In genomic region chr8:70558983-70559382, GRCm38 (mm10) we compare ENCODE assay signal across 14 mouse cellular contexts. TPM values are rescaled to one million over a fixed set of nuclear protein-coding genes. Genes with fewer than 3 reads are reported as not detected.
A peak's percentile ranks its signal among the peaks of the same experiment; 100 is the strongest.
DNase-seq lines count a peak whose midpoint lies in the region; ATAC-seq and TF ChIP-seq lines count a peak whose summit lies in the region.
"Had no signal": no experiment of that assay in that cellular context is flagged by ENCODE, and none has a peak within 500 bp of the region (broad histone marks: within the 10 kb centered on the region; RNA-seq: fewer than 3 reads in every experiment).

No protein-coding gene starts in this region.

- ATAC-seq in lung, embryonic 14.5 days (ENCODE audit: insufficient read depth): no peak
- ATAC-seq in liver, postnatal 0 days: no peak

- peak; percentile 54 for TF ChIP-seq CTCF in heart, adult 2 months (IDR thresholded peaks at IDR 0.05)
- peak; percentile 44 for TF ChIP-seq CTCF in lung, embryonic 14.5 days (IDR thresholded peaks at IDR 0.05; ENCODE audit: low read depth)
- peak; percentile 6; the same call in 1 of the 2 replicates for TF ChIP-seq CTCF in E14TG2a.4 (conservative IDR thresholded peaks at IDR 0.05; ENCODE audit: low read length)
- TF ChIP-seq CTCF in liver, postnatal 0 days (IDR thresholded peaks at IDR 0.05; ENCODE audit: low read depth): peak; percentile 53

- intact Hi-C loops in heart, adult 2 months (cut with DNase I): no loop called here

- no peaks in the 10 kb centered on the region; the same call in none of the 2 replicates for H3K79me2 ChIP-seq in heart, adult 2 months (replicated peaks; ENCODE audit: control insufficient read depth, insufficient read depth, low read length)

- WGBS in heart, adult 2 months: 74% methylated on average over 3 of the region's 3 CpGs
- 77% methylated on average over 3 of the region's 3 CpGs for WGBS in lung, embryonic 14.5 days
- 69% methylated on average over 3 of the region's 3 CpGs for WGBS in liver, postnatal 0 days (ENCODE audit: insufficient replicate concordance)

- H3K27me3 ChIP-seq in heart, adult 2 months (ENCODE audit: control insufficient read depth, insufficient read depth, low read length): no peaks in the 10 kb centered on the region
- H3K27me3 ChIP-seq in lung, embryonic 14.5 days (ENCODE audit: insufficient read depth, low read length): no peaks in the 10 kb centered on the region
- H3K27me3 ChIP-seq in E14TG2a.4 (ENCODE audit: insufficient read depth, low read length): no peaks in the 10 kb centered on the region
- no peaks in the 10 kb centered on the region for H3K27me3 ChIP-seq in liver, postnatal 0 days (ENCODE audit: insufficient read depth, low read length)
- H3K27me3 ChIP-seq: embryonic facial prominence, embryonic 12.5 days; forebrain, embryonic 12.5 days; limb, embryonic 13.5 days had no signal

- peak overlapping the region; percentile 36; the same call in 1 of the 2 replicates for H3K27ac ChIP-seq in heart, adult 2 months
- no peak overlapping the region for H3K27ac ChIP-seq in lung, embryonic 14.5 days (ENCODE audit: low read depth)
- H3K27ac ChIP-seq in liver, postnatal 0 days (ENCODE audit: low read depth): peak overlapping the region; percentile 56; the same call in 1 of the 2 replicates
- H3K27ac ChIP-seq: embryonic facial prominence, embryonic 12.5 days; forebrain, embryonic 12.5 days; limb, embryonic 13.5 days had no signal

- DNase-seq in heart, adult 2 months: no peak
- no peak for DNase-seq in heart, adult 8-10 months (ENCODE audit: low spot score)
- no peak for DNase-seq in lung, embryonic 14.5 days
- DNase-seq in lung, postnatal 10 days: no peak
- DNase-seq in liver, postnatal 0 days: no peak
- DNase-seq in c-Kit-positive CD71-positive TER-119-positive erythroid progenitor cells, embryonic 14.5 days (ENCODE audit: low spot score): no peak
- no peak for DNase-seq in layer of hippocampus, postnatal 10 days (ENCODE audit: low spot score in 2 of 2)
- DNase-seq: cerebellum, adult 9-10 months; kidney, adult 8-10 months; layer of hippocampus, adult 9-11 months had no signal

- H3K9ac ChIP-seq in heart, adult 2 months (ENCODE audit: low read depth, low read length): no peak overlapping the region
- no peak overlapping the region for H3K9ac ChIP-seq in lung, embryonic 14.5 days
- H3K9ac ChIP-seq in liver, postnatal 0 days (replicated peaks): no peak overlapping the region
- H3K9ac ChIP-seq: embryonic facial prominence, embryonic 12.5 days; forebrain, embryonic 12.5 days; limb, embryonic 13.5 days had no signal

- TF ChIP-seq POLR2A in heart, adult 2 months (IDR thresholded peaks at IDR 0.05; ENCODE audit: insufficient read depth, low read depth, low read length): no peak

- no peak for TF ChIP-seq EP300 in heart, adult 2 months (IDR thresholded peaks at IDR 0.05; ENCODE audit: insufficient read depth, low read depth, low read length)
- no peak for TF ChIP-seq EP300 in liver, postnatal 0 days (IDR thresholded peaks at IDR 0.05; ENCODE audit: low read depth)

- no peaks in the 10 kb centered on the region for H3K9me3 ChIP-seq in lung, embryonic 14.5 days (ENCODE audit: low read depth, low read length)
- H3K9me3 ChIP-seq in E14TG2a.4 (ENCODE audit: low read length): no peaks in the 10 kb centered on the region
- H3K9me3 ChIP-seq in liver, postnatal 0 days (ENCODE audit: low read length): no peaks in the 10 kb centered on the region
- H3K9me3 ChIP-seq: embryonic facial prominence, embryonic 12.5 days; forebrain, embryonic 12.5 days; limb, embryonic 13.5 days had no signal

- H3K4me1 ChIP-seq in heart, adult 2 months (ENCODE audit: control insufficient read depth, insufficient read depth, low read length): peaks cover 45% of the 10 kb centered on the region
- peaks cover 18% of the 10 kb centered on the region; the same call in 1 of the 2 replicates for H3K4me1 ChIP-seq in lung, embryonic 14.5 days (ENCODE audit: insufficient read depth)
- peaks cover 88% of the 10 kb centered on the region for H3K4me1 ChIP-seq in E14TG2a.4 (replicated peaks; ENCODE audit: low read depth, low read length)
- peaks cover 75% of the 10 kb centered on the region for H3K4me1 ChIP-seq in liver, postnatal 0 days (ENCODE audit: insufficient read depth)
- H3K4me1 ChIP-seq: embryonic facial prominence, embryonic 12.5 days had no signal

- no peak overlapping the region for H3K4me2 ChIP-seq in lung, embryonic 14.5 days
- H3K4me2 ChIP-seq in liver, postnatal 0 days (ENCODE audit: low read depth, low read length): no peak overlapping the region
- H3K4me2 ChIP-seq: embryonic facial prominence, embryonic 12.5 days; forebrain, embryonic 12.5 days; limb, embryonic 13.5 days had no signal

- H3K36me3 ChIP-seq in heart, adult 2 months (ENCODE audit: control insufficient read depth, insufficient read depth, low read length): peaks cover 11% of the 10 kb centered on the region; the same call in 1 of the 2 replicates
- 0 out of 2 replicates have a peak, but pooled peaks cover 2% of the 10 kb centered on the region for H3K36me3 ChIP-seq in lung, embryonic 14.5 days (ENCODE audit: insufficient read depth)
- peaks cover 61% of the 10 kb centered on the region for H3K36me3 ChIP-seq in E14TG2a.4 (ENCODE audit: insufficient read depth, low read length)
- H3K36me3 ChIP-seq in liver, postnatal 0 days (replicated peaks; ENCODE audit: insufficient read depth, low read length): 0 out of 2 replicates have a peak, but pooled peaks cover 2% of the 10 kb centered on the region
- H3K36me3 ChIP-seq: embryonic facial prominence, embryonic 12.5 days; forebrain, embryonic 12.5 days had no signal

- H3K4me3 ChIP-seq in heart, adult 2 months: no peak overlapping the region
- H3K4me3 ChIP-seq in lung, embryonic 14.5 days (ENCODE audit: low read depth, low read length): no peak overlapping the region
- no peak overlapping the region for H3K4me3 ChIP-seq in E14TG2a.4 (replicated peaks; ENCODE audit: low read length)
- no peak overlapping the region for H3K4me3 ChIP-seq in liver, postnatal 0 days (ENCODE audit: low read depth, low read length)
- H3K4me3 ChIP-seq: embryonic facial prominence, embryonic 12.5 days; forebrain, embryonic 12.5 days; limb, embryonic 13.5 days had no signal

RNA-seq across cellular contexts. Expression of gene Ell, which starts 19.7 kb away (rescaled TPM):
- 10 to 100 TPM in 1 of 2 experiments, 1 to 10 TPM in 1; 9.6 to 12.0 TPM for total RNA-seq in heart, adult 2 months (2021)
- 12.7 and 13.8 TPM in 2 replicates for polyA plus RNA-seq in heart, adult 2 months (2012; rRNA removed)
- total RNA-seq in heart, adult 8-10 months (2022): 10 to 100 TPM in 3 of 4 experiments, 1 to 10 TPM in 1; 9.3 to 12.4 (median 10.6) TPM
- 18.5 and 20.0 TPM in 2 replicates for polyA plus RNA-seq in lung, embryonic 14.5 days (2014; fragmentation: Nextera tagmentation; extraction: Ambion mirVana)
- polyA plus RNA-seq in liver, postnatal 0 days (2015; fragmentation: Nextera tagmentation; extraction: Ambion mirVana): 9.5 and 9.7 TPM in 2 replicates
- 10 to 100 TPM; 15.8 to 16.4 TPM for total RNA-seq in layer of hippocampus, postnatal 10 days (2021)

RNA-seq across cellular contexts. Expression of gene Kxd1, which starts 31.2 kb away (rescaled TPM):
- total RNA-seq in heart, adult 2 months (2021): 10 to 100 TPM; 80.4 to 99.4 TPM
- 111 and 121 TPM in 2 replicates for polyA plus RNA-seq in heart, adult 2 months (2012; rRNA removed)
- 100 to 1,000 TPM in 3 of 4 experiments, 10 to 100 TPM in 1; 97.9 to 114 (median 103) TPM for total RNA-seq in heart, adult 8-10 months (2022)
- 56.3 and 59.0 TPM in 2 replicates for polyA plus RNA-seq in lung, embryonic 14.5 days (2014; fragmentation: Nextera tagmentation; extraction: Ambion mirVana)
- polyA plus RNA-seq in liver, postnatal 0 days (2015; fragmentation: Nextera tagmentation; extraction: Ambion mirVana): 43.1 and 43.3 TPM in 2 replicates
- total RNA-seq in layer of hippocampus, postnatal 10 days (2021): 10 to 100 TPM; 33.1 to 35.3 TPM

RNA-seq across cellular contexts. Expression of gene Fkbp8, which starts 31.5 kb away (rescaled TPM):
- total RNA-seq in heart, adult 2 months (2021): 100 to 1,000 TPM; 116 to 135 TPM
- polyA plus RNA-seq in heart, adult 2 months (2012; rRNA removed): 179 and 201 TPM in 2 replicates
- total RNA-seq in heart, adult 8-10 months (2022): 100 to 1,000 TPM; 135 to 145 (median 137) TPM
- 239 and 245 TPM in 2 replicates for polyA plus RNA-seq in lung, embryonic 14.5 days (2014; fragmentation: Nextera tagmentation; extraction: Ambion mirVana)
- polyA plus RNA-seq in liver, postnatal 0 days (2015; fragmentation: Nextera tagmentation; extraction: Ambion mirVana): 141 TPM in 2 replicates
- 100 to 1,000 TPM; 337 to 361 TPM for total RNA-seq in layer of hippocampus, postnatal 10 days (2021)

RNA-seq across cellular contexts. Expression of gene Isyna1, which starts 35.2 kb away (rescaled TPM):
- total RNA-seq in heart, adult 2 months (2021): 10 to 100 TPM; 26.7 to 28.3 TPM
- polyA plus RNA-seq in heart, adult 2 months (2012; rRNA removed): 40.3 and 41.6 TPM in 2 replicates
- 10 to 100 TPM; 15.5 to 37.5 (median 23.7) TPM for total RNA-seq in heart, adult 8-10 months (2022)
- polyA plus RNA-seq in lung, embryonic 14.5 days (2014; fragmentation: Nextera tagmentation; extraction: Ambion mirVana): 91.6 and 107 TPM in 2 replicates
- 18.8 and 21.6 TPM in 2 replicates for polyA plus RNA-seq in liver, postnatal 0 days (2015; fragmentation: Nextera tagmentation; extraction: Ambion mirVana)
- 10 to 100 TPM; 56.5 to 57.8 TPM for total RNA-seq in layer of hippocampus, postnatal 10 days (2021)

RNA-seq across cellular contexts. Expression of gene Uba52, which starts 48.4 kb away (rescaled TPM):
- total RNA-seq in heart, adult 2 months (2021): 1,000 to 10,000 TPM; 1,480 to 1,595 TPM
- 439 and 626 TPM in 2 replicates for polyA plus RNA-seq in heart, adult 2 months (2012; rRNA removed)
- total RNA-seq in heart, adult 8-10 months (2022): 1,000 to 10,000 TPM; 1,436 to 1,703 (median 1,558) TPM
- polyA plus RNA-seq in lung, embryonic 14.5 days (2014; fragmentation: Nextera tagmentation; extraction: Ambion mirVana): 964 and 1,036 TPM in 2 replicates
- 627 and 684 TPM in 2 replicates for polyA plus RNA-seq in liver, postnatal 0 days (2015; fragmentation: Nextera tagmentation; extraction: Ambion mirVana)
- total RNA-seq in layer of hippocampus, postnatal 10 days (2021): 1,000 to 10,000 TPM in 1 of 2 experiments, 100 to 1,000 TPM in 1; 916 to 1,148 TPM
